Mouse (Mus musculus): Measurements from ENCODE around the gene Zbed3.
A peak's percentile ranks its signal among the peaks of the same experiment; 100 is the strongest.

The Zbed3 gene

DNA sequence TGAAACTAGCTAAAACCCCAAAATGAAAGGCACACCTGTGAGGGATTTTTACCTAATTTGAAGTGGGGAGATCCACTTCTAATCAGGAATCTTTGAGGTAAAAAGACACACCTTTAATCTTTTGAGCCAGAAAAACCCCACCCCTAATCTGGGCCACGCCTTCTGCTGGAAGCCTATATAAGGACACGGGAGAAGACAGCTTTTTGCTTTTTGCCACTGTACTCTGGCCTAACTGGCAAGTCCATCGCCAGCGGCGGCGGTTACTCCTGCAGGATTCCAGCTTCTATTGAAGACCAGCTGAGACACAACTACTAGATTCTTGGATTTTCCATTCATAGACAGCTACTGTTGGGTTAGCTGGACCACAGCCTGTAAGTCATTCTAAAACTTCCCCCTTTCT is at the start of gene Zbed3:
Zbed3 (plus strand) TSS at position 213 of the 400 bp plus-strand sequence.
- DNase-seq (ENCODE audit: low spot score): no peak

DNA sequence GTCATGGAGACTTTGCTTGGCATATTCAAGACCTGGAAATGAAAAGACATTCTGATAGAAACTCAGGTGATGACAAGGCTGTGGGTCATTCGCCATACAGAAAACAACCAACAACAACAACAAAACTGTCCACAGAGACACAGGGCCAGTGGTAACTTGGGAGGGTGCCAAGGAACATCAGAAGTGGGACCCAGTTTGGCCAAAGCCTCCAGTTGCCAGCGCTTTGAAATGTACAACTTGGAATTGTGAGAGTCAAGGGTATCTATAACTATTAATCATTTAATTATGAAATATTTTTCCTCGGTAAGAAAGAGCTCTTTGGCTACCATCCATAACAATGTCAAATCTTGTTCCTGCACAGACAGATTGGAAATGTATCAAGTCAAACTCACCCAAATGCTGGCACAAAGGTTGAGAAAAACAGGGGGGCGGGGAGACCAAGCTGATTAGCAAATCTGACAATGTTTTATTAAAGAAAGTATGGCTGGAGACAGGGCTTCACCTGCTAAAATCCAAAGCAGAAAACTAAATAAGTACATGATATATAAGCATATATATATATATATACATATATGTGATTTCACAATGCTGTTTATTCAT is 44.9 kb upstream of the Zbed3 start:
- no peak for DNase-seq (ENCODE audit: low spot score)

DNA sequence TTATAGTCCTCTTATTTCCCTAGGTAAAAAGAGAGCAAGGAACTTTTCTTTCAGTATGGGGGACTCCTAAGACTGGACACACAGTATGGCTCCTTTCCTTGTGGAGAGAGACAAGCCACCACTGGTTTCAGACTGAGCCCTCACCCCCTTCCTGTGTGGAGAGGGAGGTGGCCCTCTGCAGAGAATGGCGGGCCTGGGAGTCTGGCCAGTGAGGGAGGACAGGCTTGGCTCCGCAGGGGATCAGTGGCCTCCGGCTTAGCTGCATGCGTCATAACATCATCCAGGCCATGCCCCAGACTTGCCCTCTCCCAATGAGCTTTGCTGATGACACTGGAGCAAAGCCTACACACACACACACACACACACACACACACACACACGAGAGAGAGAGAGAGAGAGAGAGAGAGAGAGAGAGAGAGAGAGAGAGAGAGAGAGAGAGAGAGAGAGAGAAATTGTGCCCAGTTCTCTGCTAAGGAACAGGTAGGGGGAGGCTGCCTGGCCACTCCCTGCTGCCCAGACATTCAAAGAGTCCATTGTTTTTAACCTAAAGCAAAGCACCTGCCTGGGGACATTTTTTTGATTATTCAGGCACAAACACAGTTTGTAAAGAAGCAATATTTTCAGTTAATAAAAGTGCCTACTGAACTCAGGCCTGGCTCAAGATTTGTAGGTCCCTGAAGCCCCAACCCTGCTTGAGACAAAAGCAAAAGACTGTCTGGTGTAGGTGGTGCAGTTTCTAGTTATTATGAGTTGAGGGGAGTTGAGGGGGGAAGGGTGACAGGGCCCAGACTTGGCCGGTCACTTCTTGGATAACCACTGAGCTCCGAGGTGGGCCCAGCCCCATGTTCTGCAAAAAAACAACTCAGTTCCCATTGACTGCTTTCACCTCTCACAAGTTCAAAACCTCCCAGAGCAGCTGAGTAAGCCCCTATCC is 41.4 kb upstream of the Zbed3 start:
- DNase-seq (ENCODE audit: low spot score): no peak

DNA sequence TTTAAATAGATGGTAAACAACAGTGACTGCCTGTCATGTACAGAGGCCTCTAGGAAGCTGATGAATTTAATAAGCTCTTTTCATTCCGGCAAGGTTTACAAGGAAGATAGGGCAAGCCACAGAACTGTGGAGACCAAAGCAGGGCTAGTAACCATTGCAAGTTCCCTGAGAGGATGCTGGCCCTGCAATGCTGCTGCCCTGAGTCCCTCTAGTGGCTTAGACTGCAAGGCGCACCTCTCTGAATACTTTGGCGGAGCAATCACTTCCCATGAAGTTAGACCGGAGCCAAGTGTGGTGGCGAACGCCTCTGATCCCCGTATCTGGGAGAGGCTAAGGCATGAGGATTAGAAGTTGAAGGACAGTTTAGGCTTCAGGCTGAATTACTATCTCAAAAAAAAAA is 36.4 kb upstream of the Zbed3 start:
- DNase-seq (ENCODE audit: low spot score): peak; percentile 3

DNA sequence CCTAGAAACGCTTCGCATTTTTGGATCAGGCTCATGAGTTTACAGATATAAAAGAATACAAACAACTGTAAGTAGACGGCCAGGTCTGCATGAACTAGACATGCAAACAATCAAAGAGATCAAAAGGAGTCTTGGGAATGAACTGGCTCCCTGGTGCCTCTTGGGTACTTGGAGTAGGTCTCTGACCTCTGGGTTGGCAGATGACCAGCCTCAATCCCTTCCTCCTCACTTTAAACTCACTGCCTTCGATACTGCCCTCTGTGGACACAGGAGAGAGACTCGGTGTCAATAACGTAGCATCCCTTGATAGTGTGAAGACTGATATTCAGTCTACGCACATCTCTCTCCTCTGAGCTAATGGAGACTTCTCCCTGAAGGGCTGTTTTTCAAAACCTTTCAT is 35.4 kb upstream of the Zbed3 start:
- DNase-seq (ENCODE audit: low spot score): no peak

DNA sequence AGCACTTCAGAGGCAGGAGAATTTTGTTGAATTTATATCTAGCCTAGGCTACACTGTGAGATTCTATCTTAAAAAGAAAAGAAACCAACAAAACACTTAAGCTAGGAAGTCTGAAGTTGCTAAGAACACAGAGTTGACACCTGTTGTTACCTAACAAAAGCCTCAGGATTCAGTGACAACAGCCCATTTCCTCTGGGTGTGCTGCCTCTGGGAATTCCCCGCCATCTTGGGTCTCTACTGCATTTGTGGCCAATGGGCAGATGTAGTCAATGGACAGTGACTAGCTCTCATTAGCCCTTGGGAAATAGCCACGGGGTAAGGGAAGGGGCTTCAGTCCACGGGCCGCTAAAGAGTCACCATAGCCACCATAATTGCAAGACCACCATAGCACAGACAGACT is 31.4 kb upstream of the Zbed3 start:
- DNase-seq (ENCODE audit: low spot score): no peak

DNA sequence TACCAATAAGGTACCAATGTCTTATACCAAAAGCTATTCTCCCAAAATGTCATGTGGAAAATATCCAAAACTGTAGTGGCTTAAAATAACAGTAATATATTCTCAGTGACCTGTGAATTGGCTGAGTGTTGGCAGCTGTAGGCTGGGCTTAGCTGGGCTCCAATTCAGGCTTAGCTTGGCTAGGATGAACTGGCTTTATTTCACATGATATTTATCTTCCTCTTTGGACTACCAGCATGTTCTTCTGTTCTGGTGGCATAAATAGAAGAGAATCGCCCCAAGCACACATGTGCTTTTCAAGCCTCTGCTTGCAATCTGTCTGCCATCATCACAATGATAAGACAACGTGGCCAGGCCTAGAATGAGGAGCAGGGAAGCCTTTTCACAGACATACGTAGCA is 23.5 kb upstream of the Zbed3 start:
- no peak for DNase-seq (ENCODE audit: low spot score)

DNA sequence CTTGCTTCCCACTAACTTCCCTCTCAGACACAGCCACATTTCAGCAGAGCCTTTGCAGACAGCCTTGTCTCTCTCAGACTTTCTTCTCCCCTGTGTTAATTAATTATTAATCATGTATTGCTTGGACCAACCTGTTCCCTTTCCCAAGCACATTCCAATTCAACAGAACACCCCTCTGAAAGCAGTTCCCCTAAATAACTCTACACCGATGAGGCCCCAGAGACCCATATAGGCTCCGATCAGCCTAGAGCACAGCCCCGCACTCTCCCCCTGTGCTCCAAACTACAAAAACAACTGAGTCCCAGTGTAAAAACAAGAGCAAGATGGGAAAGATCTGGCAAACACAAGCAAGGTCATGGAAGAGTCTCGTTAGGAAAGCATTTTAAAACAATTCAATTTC is 16.8 kb upstream of the Zbed3 start:
- no peak for DNase-seq (ENCODE audit: low spot score)

DNA sequence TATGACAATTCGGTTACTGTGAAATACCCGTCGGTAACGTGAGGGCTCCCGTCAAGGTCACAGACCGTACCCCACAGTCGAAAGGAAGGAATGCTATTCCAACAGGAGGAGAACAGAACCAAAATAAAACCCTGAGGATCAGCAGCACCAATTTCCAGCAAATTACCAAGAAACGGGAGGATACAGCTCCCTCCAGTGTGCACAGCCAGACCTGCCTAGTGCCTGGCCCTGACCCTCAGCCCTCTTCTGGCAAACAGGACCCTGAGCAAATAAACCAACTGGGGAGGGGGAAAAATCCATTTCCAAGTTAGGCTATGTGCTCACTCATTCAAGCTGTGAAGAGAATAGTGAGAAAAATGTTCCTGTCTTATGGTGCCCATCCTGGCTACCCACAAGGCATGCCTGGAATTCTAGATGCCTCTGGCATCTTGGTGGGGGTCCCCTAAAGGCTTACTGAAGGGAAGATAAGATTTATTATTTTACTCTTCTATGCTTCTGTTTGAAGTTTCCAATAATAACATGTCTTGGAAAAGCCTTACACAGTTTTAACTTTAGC is 16.2 kb upstream of the Zbed3 start:
- no peak for DNase-seq (ENCODE audit: low spot score)

DNA sequence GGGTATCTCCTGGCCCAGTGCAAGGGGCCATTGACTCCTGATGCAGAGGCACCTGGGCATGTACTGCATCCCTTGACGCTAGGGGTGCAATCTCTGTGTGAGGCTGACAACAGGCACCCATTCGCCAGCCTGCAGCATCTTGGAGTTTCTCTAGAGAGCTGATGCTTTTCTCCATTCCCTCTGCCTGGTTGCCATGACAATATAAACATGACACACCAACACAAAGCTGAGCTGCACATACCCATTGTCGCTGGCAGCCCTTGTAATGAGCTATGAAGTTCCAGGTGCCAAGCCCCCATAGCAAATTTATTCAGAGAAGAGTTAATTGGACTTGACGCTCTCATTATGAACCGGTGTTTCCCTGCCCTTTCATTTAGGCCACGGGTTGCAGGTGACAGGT is 11.4 kb upstream of the Zbed3 start:
- DNase-seq (ENCODE audit: low spot score): no peak

DNA sequence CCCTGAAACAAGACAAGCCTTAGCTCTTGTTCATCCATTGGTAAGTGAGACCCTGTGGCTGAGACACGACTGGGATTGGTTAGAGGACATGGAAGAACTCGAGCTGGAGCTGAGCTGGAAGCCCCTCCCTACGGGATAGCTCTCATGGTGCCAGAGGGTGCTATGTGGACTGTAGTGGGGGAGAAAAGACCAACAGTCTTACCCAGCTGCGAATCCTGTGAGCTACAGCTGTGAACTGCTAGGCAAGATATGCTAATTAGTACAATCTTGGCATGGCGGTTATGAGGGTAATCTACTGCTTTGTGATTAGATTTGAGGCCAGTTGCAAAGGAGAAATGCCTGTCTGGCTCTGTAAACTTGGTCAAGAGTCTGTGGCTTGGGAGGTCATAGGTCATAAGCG is 4.3 kb upstream of the Zbed3 start:
- no peak for DNase-seq (ENCODE audit: low spot score)

DNA sequence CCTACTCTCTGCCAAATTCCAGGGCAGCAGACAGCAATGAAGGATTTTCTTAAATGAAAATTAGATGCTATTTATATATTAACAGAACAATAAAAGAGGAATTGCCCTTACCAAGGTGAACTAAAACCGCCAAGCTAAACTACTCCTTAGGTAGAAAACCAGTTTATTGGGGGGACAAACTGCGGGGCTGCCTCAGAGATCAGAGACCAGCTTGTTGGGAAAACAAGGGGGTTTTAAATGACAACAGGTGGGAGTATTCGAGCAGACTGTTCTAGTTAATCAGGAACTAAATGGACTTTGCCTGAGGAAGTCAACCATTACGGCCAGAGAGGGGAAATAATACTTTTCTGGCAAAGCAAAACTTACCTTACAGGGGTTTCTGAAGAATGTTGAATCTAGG is 3.0 kb upstream of the Zbed3 start:
- no peak for DNase-seq (ENCODE audit: low spot score)

DNA sequence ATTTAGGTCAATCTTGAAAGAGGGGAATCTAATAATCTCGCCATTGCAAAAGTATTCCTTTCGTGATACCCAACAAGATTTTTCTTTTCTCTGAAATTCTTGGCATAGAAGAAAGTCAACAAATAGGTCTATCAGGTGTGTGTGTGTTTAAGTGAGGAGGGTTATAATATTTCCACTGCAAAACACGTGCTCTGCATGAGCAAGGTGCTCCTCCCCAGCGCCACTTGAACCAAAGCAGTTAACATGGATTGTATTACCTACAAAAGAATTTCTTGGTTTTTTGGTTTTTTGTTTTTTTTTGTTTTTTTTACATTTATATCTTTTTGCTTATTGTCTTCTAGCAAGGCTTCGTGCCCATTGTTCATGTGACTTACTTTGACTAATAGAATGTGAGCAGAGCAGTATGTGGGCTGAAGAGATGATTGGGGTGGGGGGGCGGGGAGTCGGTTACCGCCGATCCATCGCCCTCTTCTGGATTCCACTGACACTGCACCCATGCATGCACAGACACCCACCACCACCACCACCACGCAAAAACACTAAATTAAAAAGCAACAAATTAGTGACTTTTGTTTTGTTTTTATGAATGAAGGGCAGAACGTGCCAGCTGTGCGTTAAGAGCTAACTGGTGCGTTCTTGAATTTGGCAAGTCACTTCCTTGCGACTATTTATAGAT is 676 bp downstream of the Zbed3 start:
- peak; percentile 51 for DNase-seq (ENCODE audit: low spot score)

DNA sequence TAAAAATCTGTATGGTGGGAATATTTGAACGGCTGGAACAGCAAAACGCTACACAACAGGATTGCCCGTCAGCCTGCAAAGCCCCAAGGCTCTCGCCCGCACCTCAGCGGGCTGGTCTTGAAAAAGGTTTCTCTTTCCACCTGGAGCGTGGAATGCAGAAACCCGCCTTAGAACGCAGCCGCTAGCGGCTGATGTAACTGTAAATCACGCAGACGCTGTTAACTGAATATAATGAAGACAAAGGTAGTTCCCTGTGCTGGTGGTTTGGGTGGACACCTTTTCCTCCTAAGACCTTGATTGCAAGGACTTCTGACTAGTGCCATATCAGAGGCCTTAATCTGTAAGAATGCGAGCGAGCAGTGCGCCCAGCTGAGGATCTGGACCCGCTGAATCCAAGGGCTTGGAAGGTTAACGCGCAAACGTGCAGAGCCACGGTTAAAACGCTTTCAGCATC is 1.2 kb downstream of the Zbed3 start:
- DNase-seq (ENCODE audit: low spot score): no peak

DNA sequence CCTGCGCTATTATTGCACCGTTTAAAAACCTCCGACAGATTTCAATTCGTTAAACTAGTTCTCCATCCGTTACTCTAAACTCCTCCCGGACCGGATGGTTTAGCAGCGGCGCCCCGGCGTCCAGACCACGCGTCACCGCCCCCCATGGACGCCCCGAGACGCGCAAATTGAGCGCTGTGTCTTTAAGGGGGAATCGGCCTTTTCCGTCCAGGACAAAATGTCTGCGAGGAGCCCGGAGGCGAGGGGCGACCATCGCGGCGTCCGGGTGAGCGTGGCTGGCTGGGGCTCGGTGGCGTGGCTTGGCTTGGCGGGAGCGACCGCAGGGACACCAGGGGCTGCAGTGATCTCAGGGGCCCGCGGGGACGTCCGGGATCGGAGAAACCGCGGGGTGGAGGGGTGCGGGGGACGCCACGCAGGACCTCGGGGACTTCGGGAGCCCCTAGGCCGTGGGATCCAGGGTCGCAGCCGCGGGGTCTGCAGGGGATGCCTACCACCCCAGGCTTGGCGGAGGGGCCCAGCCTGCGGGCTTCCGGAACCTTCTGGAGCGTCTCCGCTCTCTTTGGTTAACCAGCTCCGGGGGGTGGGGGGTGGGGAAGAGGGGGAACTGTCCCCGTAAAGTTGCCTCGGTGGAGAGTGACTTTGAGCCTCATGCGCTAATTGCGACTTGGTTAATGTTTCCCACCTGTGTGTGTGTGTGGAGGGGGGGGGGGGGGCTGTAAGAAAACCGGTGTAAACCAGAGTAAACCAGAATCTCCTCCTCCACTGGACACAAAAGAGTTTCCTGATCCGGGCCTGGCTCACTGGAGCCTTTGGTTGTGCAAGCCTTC is 1.9 kb downstream of the Zbed3 start:
- peak; percentile 54 for DNase-seq (ENCODE audit: low spot score)

DNA sequence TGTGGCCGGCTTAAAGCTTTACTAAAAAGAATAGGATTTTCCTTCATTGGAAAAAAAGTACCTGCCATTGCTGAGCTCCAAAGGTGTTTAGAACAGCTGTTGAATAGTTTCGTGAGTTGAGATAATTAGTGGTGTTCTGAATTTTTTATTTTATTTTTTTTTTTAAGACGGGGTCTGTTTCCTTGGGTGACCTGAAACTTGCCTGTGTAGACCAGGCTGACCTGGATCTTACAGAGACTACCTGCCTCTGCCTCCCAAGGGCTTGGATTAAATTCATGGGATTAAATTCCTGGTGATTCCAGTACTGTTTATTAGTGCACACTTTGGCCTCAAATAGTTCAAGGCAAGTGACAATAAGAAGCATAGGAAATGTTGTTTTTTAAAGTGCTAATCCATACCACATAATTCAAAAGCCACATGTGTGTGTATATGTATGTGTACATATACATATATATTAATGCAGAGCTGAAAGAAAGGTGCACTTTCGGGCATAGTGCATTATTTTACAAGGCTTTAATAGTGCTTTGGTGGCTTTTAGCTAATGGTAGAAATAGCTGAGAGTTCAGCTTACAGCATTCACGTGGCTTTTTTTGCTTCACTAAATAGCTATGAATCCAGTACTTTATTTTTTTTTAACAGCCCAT is 2.6 kb downstream of the Zbed3 start:
- DNase-seq (ENCODE audit: low spot score): no peak

DNA sequence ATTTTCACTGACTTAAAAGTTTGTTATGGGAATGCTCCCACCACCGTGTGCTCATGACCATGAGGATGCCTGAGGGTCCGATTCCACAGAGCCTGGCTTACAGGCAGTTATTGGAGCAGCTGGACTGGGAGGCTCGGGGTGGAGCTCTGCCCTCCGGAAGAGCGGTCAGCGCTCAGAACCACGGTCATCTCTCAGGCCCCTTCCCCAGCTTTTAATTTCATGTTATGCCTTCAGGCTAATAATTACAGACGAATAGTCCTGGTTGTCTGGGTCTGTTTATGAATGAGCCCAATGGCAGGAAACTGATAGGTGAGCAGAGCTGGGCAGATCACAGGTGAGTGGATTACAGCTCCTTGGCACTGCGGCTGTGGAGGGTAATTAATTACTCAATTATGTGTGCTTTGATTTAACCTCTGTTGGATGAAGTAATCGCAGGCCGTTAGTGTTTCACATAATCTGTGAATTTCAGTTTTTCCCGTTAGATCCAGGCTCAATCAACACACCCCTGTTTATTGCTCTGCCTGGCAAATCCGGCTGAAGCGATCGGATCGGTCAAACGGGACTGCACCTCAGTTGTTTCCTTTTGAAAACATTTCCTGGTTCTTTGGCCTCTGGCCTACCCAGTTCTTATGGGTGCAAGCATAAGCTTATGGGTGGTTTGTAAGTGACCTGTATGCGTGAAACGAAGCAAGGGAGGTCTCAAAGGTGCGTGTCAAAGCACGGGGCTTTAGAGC is 3.4 kb downstream of the Zbed3 start:
- no peak for DNase-seq (ENCODE audit: low spot score)

DNA sequence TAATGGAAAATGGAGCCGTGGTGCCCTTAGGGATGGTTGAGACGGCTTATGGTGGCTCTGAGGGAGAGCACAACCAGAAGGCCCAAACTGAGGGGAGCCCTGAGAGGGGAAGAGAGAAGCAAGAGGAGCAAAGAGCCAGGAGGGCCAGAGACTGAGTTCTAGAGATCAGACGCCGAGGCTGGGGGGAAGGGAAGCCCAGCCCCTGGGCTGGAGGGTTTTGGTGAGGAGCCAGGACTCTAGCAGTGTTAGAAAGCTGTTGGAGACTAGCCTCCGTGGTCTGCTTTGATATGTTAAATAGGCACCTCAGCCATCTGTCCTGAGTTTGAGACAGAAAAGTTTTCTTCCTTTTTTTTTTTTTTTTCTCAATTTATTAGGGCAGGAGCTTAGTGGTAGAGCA is 3.9 kb downstream of the Zbed3 start:
- DNase-seq (ENCODE audit: low spot score): no peak

DNA sequence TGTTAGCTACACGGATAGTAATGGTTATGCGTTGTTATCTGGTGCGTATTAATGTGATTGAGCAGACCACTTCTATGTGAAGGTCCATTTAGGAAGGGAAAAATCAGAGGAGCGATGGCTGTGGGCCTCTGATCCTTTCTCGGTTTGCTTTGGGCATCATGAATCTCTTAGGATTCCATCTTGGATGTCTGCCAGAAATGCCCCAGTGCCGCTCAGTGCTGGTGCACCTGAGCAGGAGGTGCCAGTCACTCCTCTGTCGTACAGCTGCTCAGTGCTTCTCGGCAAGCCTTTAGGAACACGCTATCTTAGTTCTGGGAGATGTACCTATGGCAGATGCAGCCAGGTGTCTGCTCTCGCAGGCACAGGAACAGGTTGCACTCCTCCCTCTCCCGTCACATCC is 5.4 kb downstream of the Zbed3 start:
- DNase-seq (ENCODE audit: low spot score): no peak

DNA sequence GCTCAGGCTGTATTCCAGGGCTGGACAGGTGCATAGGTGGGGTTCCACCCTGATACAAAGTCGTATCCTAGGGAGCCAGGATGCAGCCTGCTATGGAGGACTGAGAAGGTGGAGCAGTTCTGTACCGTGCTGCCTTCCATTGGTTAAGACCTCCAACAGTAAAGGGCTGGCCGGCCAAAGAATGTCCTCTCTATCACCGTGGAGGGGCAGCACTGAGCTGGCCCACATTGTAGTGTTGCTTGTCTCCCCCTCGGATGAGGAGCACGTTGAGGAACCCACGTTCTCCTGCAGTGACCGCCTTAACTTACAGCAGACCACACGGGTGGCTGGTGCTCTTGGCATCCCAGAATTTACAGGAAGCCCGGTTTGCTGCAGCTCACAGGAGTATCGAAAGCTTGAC is 7.1 kb downstream of the Zbed3 start:
- no peak for DNase-seq (ENCODE audit: low spot score)
